Mouse (Mus musculus) lung, adult 2 months (tissue): ENCODE measurements around the gene Zbtb3.

Source experiments
- CTCF ChIP-seq: fragments of 200-500 bp; IDR thresholded peaks from 2 replicates; pipeline ENCODE4 v1.5.1; 2011; ENCODE audit warnings: mild to moderate bottlenecking, low read length, control low read depth; ENCODE audit not compliant: insufficient read depth
- POLR2A ChIP-seq: fragments of 200-500 bp; IDR thresholded peaks from 2 replicates; pipeline ENCODE4 v1.6.1; 2011; ENCODE audit warnings: low read depth, mild to moderate bottlenecking, control low read depth, low read length, borderline replicate concordance; ENCODE audit errors: extremely low read depth

DNA sequence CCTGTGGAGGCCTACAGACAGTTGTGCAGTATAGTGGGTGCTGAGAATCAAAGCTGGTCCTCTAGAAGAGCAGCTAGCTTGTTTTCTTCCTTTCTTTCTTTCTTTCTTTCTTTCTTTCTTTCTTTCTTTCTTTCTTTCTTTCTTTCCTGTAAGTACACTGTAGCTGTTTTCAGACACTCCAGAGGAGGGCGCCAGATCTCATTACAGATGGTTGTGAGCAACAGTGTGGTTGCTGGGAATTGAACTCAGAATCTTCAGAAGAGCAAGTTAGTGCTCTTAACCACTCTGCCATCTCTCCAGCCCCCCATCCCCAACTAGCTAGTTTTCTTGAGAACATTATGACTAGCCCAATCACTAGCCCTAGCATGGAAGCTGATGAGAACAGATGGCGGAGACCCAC, 41.6 kb upstream of the Zbtb3 start:
- TF ChIP-seq CTCF (no peak), POLR2A (no peak)
